In the genomic region with DNA sequence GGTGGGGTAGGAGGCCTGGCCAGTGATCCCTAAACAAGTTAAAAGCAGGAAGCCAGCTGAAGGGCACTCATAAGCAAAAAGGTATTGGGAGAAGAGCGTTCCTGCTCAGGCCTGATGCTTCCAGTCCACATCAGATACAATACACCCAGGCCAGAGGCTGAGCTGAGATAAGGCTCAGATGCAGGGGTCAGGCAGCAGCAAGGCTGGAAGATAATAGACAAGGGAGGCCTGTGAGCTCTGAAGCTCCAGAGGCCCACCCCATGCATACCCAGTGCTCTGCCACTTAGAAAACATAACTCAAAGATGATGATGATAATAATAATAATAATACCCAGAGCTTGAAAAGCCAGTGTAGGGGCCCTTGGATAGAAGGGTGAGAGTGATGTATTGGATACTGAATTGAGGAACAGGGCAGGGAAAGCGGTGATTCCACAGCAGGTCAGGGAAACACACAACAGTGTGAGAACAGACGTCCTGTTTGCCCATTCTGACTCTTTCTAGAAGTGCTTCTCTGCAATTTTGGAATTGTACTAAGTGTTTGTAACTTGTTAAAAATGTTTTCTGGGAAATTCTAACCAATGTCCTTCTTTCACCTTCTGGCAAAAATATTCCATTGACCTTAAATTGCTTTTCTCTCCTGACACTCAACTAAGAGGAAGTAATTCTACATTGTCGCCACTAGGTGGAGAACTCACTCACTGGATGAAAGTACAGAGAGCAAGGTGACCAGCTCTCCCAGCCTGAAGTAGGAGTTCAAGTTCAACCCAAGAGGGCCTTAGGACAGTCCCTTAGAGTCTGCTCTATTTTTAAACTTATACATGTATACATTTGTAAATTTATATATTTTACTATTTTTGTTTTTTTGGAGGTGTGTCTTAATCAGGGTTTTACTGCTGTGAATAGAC, we compare ENCODE assay signal across 9 mouse cellular contexts. TPM values are rescaled to one million over a fixed set of nuclear protein-coding genes. Genes with fewer than 3 reads are reported as not detected.
DNase-seq lines count a peak whose midpoint lies in the region; ATAC-seq and TF ChIP-seq lines count a peak whose summit lies in the region.
"Had no signal": no experiment of that assay in that cellular context is flagged by ENCODE, and none has a peak within 500 bp of the region (broad histone marks: within the 10 kb centered on the region; RNA-seq: fewer than 3 reads in every experiment).

No protein-coding gene starts in this region.

- TF ChIP-seq POLR2A in liver, adult 2 months (IDR thresholded peaks at IDR 0.05; ENCODE audit: extremely low read depth, insufficient read depth, low read length) = no peak

- H3K4me2 ChIP-seq in kidney, embryonic 15.5 days = no peak overlapping the region
- no peak overlapping the region for H3K4me2 ChIP-seq in stomach, postnatal 0 days (replicated peaks; ENCODE audit: low read depth)
- H3K4me2 ChIP-seq: midbrain, embryonic 12.5 days had no signal

- H3K36me3 ChIP-seq in kidney, embryonic 15.5 days = no peaks in the 10 kb centered on the region
- H3K36me3 ChIP-seq in liver, adult 2 months (ENCODE audit: control insufficient read depth, insufficient read depth, low read length) = no peaks in the 10 kb centered on the region
- no peaks in the 10 kb centered on the region for H3K36me3 ChIP-seq in stomach, postnatal 0 days (ENCODE audit: control insufficient read depth, insufficient read depth, low read length)
- no peaks in the 10 kb centered on the region for H3K36me3 ChIP-seq in limb, embryonic 10.5 days
- H3K36me3 ChIP-seq: midbrain, embryonic 12.5 days had no signal

- no peak overlapping the region for H3K4me3 ChIP-seq in kidney, embryonic 15.5 days (replicated peaks)
- H3K4me3 ChIP-seq in liver, adult 2 months (ENCODE audit: insufficient read depth, low read depth, low read length) = no peak overlapping the region
- H3K4me3 ChIP-seq in stomach, postnatal 0 days (ENCODE audit: low read depth, low read length) = no peak overlapping the region
- no peak overlapping the region for H3K4me3 ChIP-seq in limb, embryonic 10.5 days
- H3K4me3 ChIP-seq: midbrain, embryonic 12.5 days had no signal

- H3K27ac ChIP-seq in kidney, embryonic 15.5 days = no peak overlapping the region
- H3K27ac ChIP-seq in liver, adult 2 months (replicated peaks; ENCODE audit: insufficient read depth, low read depth, low read length) = no peak overlapping the region
- H3K27ac ChIP-seq in stomach, postnatal 0 days (replicated peaks) = no peak overlapping the region
- H3K27ac ChIP-seq in limb, embryonic 10.5 days = no peak overlapping the region
- H3K27ac ChIP-seq: midbrain, embryonic 12.5 days had no signal

- no peaks in the 10 kb centered on the region for H3K4me1 ChIP-seq in kidney, embryonic 15.5 days
- H3K4me1 ChIP-seq in liver, adult 2 months (ENCODE audit: control insufficient read depth, insufficient read depth, low read length) = peaks cover 8% of the 10 kb centered on the region
- H3K4me1 ChIP-seq in stomach, postnatal 0 days (replicated peaks; ENCODE audit: control insufficient read depth, insufficient read depth) = no peaks in the 10 kb centered on the region
- H3K4me1 ChIP-seq in limb, embryonic 10.5 days = no peaks in the 10 kb centered on the region
- H3K4me1 ChIP-seq: midbrain, embryonic 12.5 days had no signal

- peak; percentile 60; the same call in 1 of the 2 replicates for ATAC-seq in kidney, embryonic 15.5 days (replicated peaks; ENCODE audit: low FRiP score)
- ATAC-seq in stomach, postnatal 0 days (ENCODE audit: low FRiP score, low TSS enrichment) = 0 out of 2 replicates have a peak, but pooled peaks have one; percentile 51

- TF ChIP-seq CTCF in liver, adult 2 months (IDR thresholded peaks at IDR 0.05; ENCODE audit: low read depth, low read length) = peak; percentile 53
- TF ChIP-seq CTCF in stomach, postnatal 0 days (IDR thresholded peaks at IDR 0.05; ENCODE audit: low read depth) = peak; percentile 82

- 68% methylated on average over 4 of the region's 4 CpGs for WGBS in kidney, embryonic 15.5 days
- WGBS in liver, adult 2 months = 54% methylated on average over 4 of the region's 4 CpGs
- whole genome bisulfite sequencing in stomach, postnatal 0 days = 64% methylated on average over 4 of the region's 4 CpGs
- WGBS in limb, embryonic 10.5 days = 70% methylated on average over 4 of the region's 4 CpGs

- no peak overlapping the region for H3K9ac ChIP-seq in kidney, embryonic 15.5 days
- H3K9ac ChIP-seq in liver, adult 2 months (ENCODE audit: low read depth, low read length) = no peak overlapping the region
- no peak overlapping the region for H3K9ac ChIP-seq in stomach, postnatal 0 days (ENCODE audit: low read length)
- H3K9ac ChIP-seq: midbrain, embryonic 12.5 days had no signal

- H3K27me3 ChIP-seq in kidney, embryonic 15.5 days = no peaks in the 10 kb centered on the region
- no peaks in the 10 kb centered on the region for H3K27me3 ChIP-seq in liver, adult 2 months (ENCODE audit: control insufficient read depth, insufficient read depth, low read length)
- H3K27me3 ChIP-seq in stomach, postnatal 0 days (ENCODE audit: control insufficient read depth, insufficient read depth, low read length) = no peaks in the 10 kb centered on the region
- no peaks in the 10 kb centered on the region for H3K27me3 ChIP-seq in limb, embryonic 10.5 days (ENCODE audit: low read depth, poor library complexity, severe bottlenecking)
- H3K27me3 ChIP-seq: midbrain, embryonic 12.5 days had no signal

- no peak for DNase-seq in kidney, adult 18-20 months
- peak; percentile 46 for DNase-seq in MN1 (ENCODE audit: low spot score)
- peak; percentile 69 for DNase-seq in cerebellum, adult 9-10 months
- peak; percentile 64 for DNase-seq in liver, adult 2 months (ENCODE audit: extremely low read depth, low read depth, low spot score)
- DNase-seq in stomach, postnatal 0 days (ENCODE audit: low spot score) = no peak
- no peak for DNase-seq in right cerebral cortex, postnatal 36 days (ENCODE audit: low spot score in 2 of 2)
- no peak for DNase-seq in limb, embryonic 10.5 days (ENCODE audit: low spot score)

- H3K9me3 ChIP-seq in kidney, embryonic 15.5 days (replicated peaks) = no peaks in the 10 kb centered on the region
- H3K9me3 ChIP-seq in stomach, postnatal 0 days (ENCODE audit: control insufficient read depth, low read length) = no peaks in the 10 kb centered on the region
- H3K9me3 ChIP-seq in limb, embryonic 10.5 days (replicated peaks) = no peaks in the 10 kb centered on the region

- TF ChIP-seq EP300 in stomach, postnatal 0 days (optimal IDR thresholded peaks at IDR 0.05) = no peak

- no peaks in the 10 kb centered on the region for H3K79me2 ChIP-seq in liver, adult 2 months (ENCODE audit: control insufficient read depth, insufficient read depth, low read length)

RNA-seq across cellular contexts. Expression of a gene that starts 14.2 kb away (rescaled TPM):
- polyA plus RNA-seq in kidney, embryonic 15.5 days (2015; fragmentation: Nextera tagmentation; extraction: Ambion mirVana) = 1.9 and 2.0 TPM in 2 replicates
- 0.34 and 0.74 TPM in 2 replicates for total RNA-seq in liver, adult 2 months (2014; rRNA removed)
- 0.25 TPM in 1 of 2 replicates, not detected in the other for polyA plus RNA-seq in liver, adult 2 months (2012; rRNA removed)
- polyA plus RNA-seq in stomach, postnatal 0 days (2015; fragmentation: Nextera tagmentation; extraction: Ambion mirVana) = 0.38 and 0.40 TPM in 2 replicates
- polyA plus RNA-seq in limb, embryonic 10.5 days (2016; fragmentation: Nextera tagmentation; extraction: Ambion mirVana) = 1.6 and 2.1 TPM in 2 replicates

RNA-seq across cellular contexts. Expression of a gene that starts 33.0 kb away (rescaled TPM):
- polyA plus RNA-seq in kidney, embryonic 15.5 days (2015; fragmentation: Nextera tagmentation; extraction: Ambion mirVana) = 1.4 and 1.5 TPM in 2 replicates
- total RNA-seq in liver, adult 2 months (2014; rRNA removed) = 0.65 and 1.2 TPM in 2 replicates
- polyA plus RNA-seq in liver, adult 2 months (2012; rRNA removed) = 0.41 and 0.86 TPM in 2 replicates
- polyA plus RNA-seq in stomach, postnatal 0 days (2015; fragmentation: Nextera tagmentation; extraction: Ambion mirVana) = 1.1 and 1.4 TPM in 2 replicates
- 0.08 and 0.18 TPM in 2 replicates for polyA plus RNA-seq in limb, embryonic 10.5 days (2016; fragmentation: Nextera tagmentation; extraction: Ambion mirVana)

RNA-seq across cellular contexts. Expression of a gene that starts 48.3 kb away (rescaled TPM):
- polyA plus RNA-seq in kidney, embryonic 15.5 days (2015; fragmentation: Nextera tagmentation; extraction: Ambion mirVana) = 12.6 and 12.7 TPM in 2 replicates
- total RNA-seq in liver, adult 2 months (2014; rRNA removed) = 63.0 and 71.9 TPM in 2 replicates
- 106 and 139 TPM in 2 replicates for polyA plus RNA-seq in liver, adult 2 months (2012; rRNA removed)
- 12.6 and 13.4 TPM in 2 replicates for polyA plus RNA-seq in stomach, postnatal 0 days (2015; fragmentation: Nextera tagmentation; extraction: Ambion mirVana)
- 5.3 and 7.6 TPM in 2 replicates for polyA plus RNA-seq in limb, embryonic 10.5 days (2016; fragmentation: Nextera tagmentation; extraction: Ambion mirVana)

Comparison
In these comparisons a context has a peak if more than half of its experiments do, and no peak if none do; other contexts are left out.
1. DNase-seq: peak in MN1 (single experiment), cerebellum, adult 9-10 months (single experiment) and liver, adult 2 months (single experiment); none in kidney, adult 18-20 months (single experiment), stomach, postnatal 0 days (single experiment), right cerebral cortex, postnatal 36 days (0 of 2) and limb, embryonic 10.5 days (single experiment).